Mouse (Mus musculus) stomach, postnatal 0 days (tissue): ENCODE results near the gene 4931406P16Rik.

ENCODE experiments used
- CTCF ChIP-seq: IDR thresholded peaks from 2 replicates; pipeline ENCODE4 v1.5.1; 2016; ENCODE audit warnings: antibody characterized with exemption, low read depth, mild to moderate bottlenecking, moderate library complexity
- EP300 ChIP-seq: optimal IDR thresholded peaks from 2 replicates; pipeline ENCODE3; 2016; ENCODE audit warnings: antibody characterized with exemption

- TF ChIP-seq EP300 (no peak), CTCF (no peak)
Observed at GRCm38 (mm10) chr7:34290450-34291151, 22.8 kb downstream of the 4931406P16Rik start.
